Mouse (Mus musculus) MEL (cell line): Measurements from ENCODE around the gene Ergic1. TPM values are rescaled to one million over a fixed set of nuclear protein-coding genes. Genes with fewer than 3 reads are reported as not detected.

Experiments
- DNase-seq: peaks from one replicate; pipeline ENCODE4 v3.0.0; 2011; ENCODE audit warnings: low read depth, low spot score
- H3K27ac ChIP-seq: 2 replicates; pipeline ENCODE4 v1.5.1; 2012; ENCODE audit warnings: low read depth, mild to moderate bottlenecking, control low read depth, low read length, moderate library complexity; ENCODE audit not compliant: control insufficient read depth
- H3K27me3 ChIP-seq, 2 experiments: fragments of 150-350 bp in 1 of 2; sonication (generic) in 1 of 2; 2 replicates each; pipeline ENCODE4 v1.6.1; 2012; ENCODE audit warnings: low read length in 2 of 2, mild to moderate bottlenecking in 2 of 2, improper control_type of control experiment in 1 of 2, moderate library complexity in 1 of 2; ENCODE audit not compliant: insufficient read depth in 2 of 2, control insufficient read depth in 1 of 2
- H3K36me3 ChIP-seq, 2 experiments: 2 replicates each; pipeline ENCODE4 v1.6.1; 2012 to 2014; ENCODE audit warnings: low read length in 2 of 2, improper control_type of control experiment in 1 of 2, inconsistent platforms in 1 of 2, mild to moderate bottlenecking in 1 of 2; ENCODE audit not compliant: insufficient read depth in 2 of 2, control insufficient read depth in 1 of 2
- H3K4me1 ChIP-seq, 2 experiments: fragments of 150-350 bp in 1 of 2; sonication (generic) in 1 of 2; 2 replicates each; pipeline ENCODE4 v1.6.1; 2012; ENCODE audit warnings: low read length in 2 of 2, improper control_type of control experiment in 1 of 2, mild to moderate bottlenecking in 1 of 2; ENCODE audit not compliant: insufficient read depth in 2 of 2, control insufficient read depth in 1 of 2
- H3K4me3 ChIP-seq, 2 experiments: fragments of 150-350 bp in 1 of 2; sonication (generic) in 1 of 2; 2 replicates each; pipeline ENCODE4 v1.5.1; 2012; ENCODE audit warnings: low read depth in 2 of 2, low read length in 2 of 2, mild to moderate bottlenecking in 2 of 2, moderate library complexity in 2 of 2, control low read depth in 1 of 2, improper control_type of control experiment in 1 of 2; ENCODE audit not compliant: control insufficient read depth in 1 of 2, insufficient read depth in 1 of 2
- H3K79me2 ChIP-seq: 2 replicates; pipeline ENCODE4 v1.6.1; 2012; ENCODE audit warnings: mild to moderate bottlenecking, low read length, moderate library complexity; ENCODE audit not compliant: control insufficient read depth, poor library complexity, insufficient read depth
- H3K9ac ChIP-seq: 2 replicates; pipeline ENCODE4 v1.6.1; 2012; ENCODE audit warnings: low read depth, mild to moderate bottlenecking, control low read depth, low read length, moderate library complexity; ENCODE audit not compliant: control insufficient read depth, poor library complexity, severe bottlenecking
- H3K9me3 ChIP-seq: fragments of 150-350 bp; sonication (generic); replicated peaks from 2 replicates; pipeline ENCODE4 v1.6.1; 2012; ENCODE audit warnings: mild to moderate bottlenecking, low read length, improper control_type of control experiment, moderate library complexity; ENCODE audit not compliant: insufficient read depth
- CHD1 ChIP-seq: IDR thresholded peaks from 2 replicates; pipeline ENCODE4 v1.6.1; 2012; ENCODE audit warnings: low read depth, mild to moderate bottlenecking, inconsistent platforms, low read length, improper control_type of control experiment
- ELF1 ChIP-seq: IDR thresholded peaks from 2 replicates; pipeline ENCODE4 v1.6.1; 2014; ENCODE audit warnings: low read depth, mild to moderate bottlenecking, inconsistent platforms, low read length, improper control_type of control experiment, moderate library complexity
- EP300 ChIP-seq, 2 experiments: IDR thresholded peaks; 2 replicates each; pipeline ENCODE4 v1.6.1; 2011; ENCODE audit warnings: improper control_type of control experiment in 2 of 2, low read length in 2 of 2, low read depth in 1 of 2, mild to moderate bottlenecking in 1 of 2
- ETS1 ChIP-seq: IDR thresholded peaks from 2 replicates; pipeline ENCODE4 v1.6.1; 2012; ENCODE audit warnings: low read depth, mild to moderate bottlenecking, inconsistent platforms, low read length, improper control_type of control experiment, moderate library complexity
- GABPA ChIP-seq: IDR thresholded peaks from 2 replicates; pipeline ENCODE4 v1.6.1; 2012; ENCODE audit warnings: low read depth, mild to moderate bottlenecking, inconsistent platforms, low read length, improper control_type of control experiment, moderate library complexity
- JUND ChIP-seq: IDR thresholded peaks from 2 replicates; pipeline ENCODE4 v1.6.1; 2011; ENCODE audit warnings: low read depth, mild to moderate bottlenecking, improper control_type of control experiment, low read length
- MAFK ChIP-seq: IDR thresholded peaks from 2 replicates; pipeline ENCODE4 v1.6.1; 2011; ENCODE audit warnings: low read depth, mild to moderate bottlenecking, low read length, improper control_type of control experiment, borderline replicate concordance
- MAX ChIP-seq: IDR thresholded peaks from 2 replicates; pipeline ENCODE4 v1.6.1; 2011; ENCODE audit warnings: low read length, improper control_type of control experiment
- MYB ChIP-seq: IDR thresholded peaks from 2 replicates; pipeline ENCODE4 v1.6.1; 2011; ENCODE audit warnings: mild to moderate bottlenecking, low read depth, low read length, improper control_type of control experiment
- MYC ChIP-seq: IDR thresholded peaks from 2 replicates; pipeline ENCODE4 v1.6.1; 2011; ENCODE audit warnings: low read depth, mild to moderate bottlenecking, low read length, improper control_type of control experiment, moderate library complexity
- NELFE ChIP-seq: IDR thresholded peaks from 2 replicates; pipeline ENCODE4 v1.6.1; 2011; ENCODE audit warnings: low read depth, low read length, improper control_type of control experiment
- NRF1 ChIP-seq: IDR thresholded peaks from 2 replicates; pipeline ENCODE4 v1.6.1; 2014; ENCODE audit warnings: low read depth, mild to moderate bottlenecking, inconsistent platforms, low read length, improper control_type of control experiment, moderate library complexity; ENCODE audit not compliant: poor library complexity, insufficient read depth, severe bottlenecking
- POLR2AphosphoS2 ChIP-seq: IDR thresholded peaks from 2 replicates; pipeline ENCODE4 v1.6.1; 2011; ENCODE audit warnings: low read length, improper control_type of control experiment
- POLR2AphosphoS5 ChIP-seq: IDR thresholded peaks from 2 replicates; pipeline ENCODE4 v1.6.1; 2012; ENCODE audit warnings: low read depth, borderline replicate concordance, mild to moderate bottlenecking, inconsistent platforms, low read length, moderate library complexity, mixed read lengths
- RCOR1 ChIP-seq: IDR thresholded peaks from 2 replicates; pipeline ENCODE4 v1.6.1; 2012; ENCODE audit warnings: low read depth, mild to moderate bottlenecking, inconsistent platforms, low read length, improper control_type of control experiment
- SIN3A ChIP-seq: IDR thresholded peaks from 2 replicates; pipeline ENCODE4 v1.6.1; 2012; ENCODE audit warnings: low read length, improper control_type of control experiment, inconsistent platforms
- TAL1 ChIP-seq: IDR thresholded peaks from 2 replicates; pipeline ENCODE4 v1.6.1; 2012; ENCODE audit warnings: mild to moderate bottlenecking, inconsistent platforms, low read length, moderate library complexity, mixed read lengths
- TBP ChIP-seq: IDR thresholded peaks from 2 replicates; pipeline ENCODE4 v1.8.0; 2011; ENCODE audit warnings: low read depth, low read length, improper control_type of control experiment
- ZKSCAN1 ChIP-seq: IDR thresholded peaks from 2 replicates; pipeline ENCODE4 v1.6.1; 2012; ENCODE audit warnings: low read depth, mild to moderate bottlenecking, inconsistent platforms, low read length, improper control_type of control experiment, moderate library complexity
- polyA plus RNA-seq, 2 experiments: library from polyadenylated mRNA; stranded (reverse) in 1 of 2; unstranded in 1 of 2; fragments of >175 nt in 1 of 2; fragments of >200 nt in 1 of 2; gene quantifications; 2 replicates each; pipeline versions ENCODE4 v1.2.1 to v1.2.4; 2012; ENCODE audit warnings: low replicate concordance in 2 of 2, low read depth in 1 of 2; ENCODE audit not compliant: insufficient read length in 2 of 2, insufficient read depth in 1 of 2, missing spikeins in 1 of 2
- total RNA-seq: library from RNA; depleted of rRNA; stranded (reverse); fragments of 300-350 nt; gene quantifications from 2 replicates; pipeline ENCODE4 v1.2.3, GENCODE M21; 2012

Gene Ergic1
- total and polyA plus RNA-seq, 3 experiments = 78.5 to 730 (median 95.6) TPM

- DNase-seq = no peak
- Histone ChIP-seq H3K27ac (no peak overlapping the region), H3K4me1 (no peaks in the 10 kb centered on the region), H3K9me3 (no peaks in the 10 kb centered on the region), H3K79me2 (no peaks in the 10 kb centered on the region), H3K36me3 (peaks cover 0 to 2% of the 10 kb centered on the region in 2 experiments; a peak in 3 of 4 replicates), H3K9ac (no peak overlapping the region), H3K27me3 (no peaks in the 10 kb centered on the region), H3K4me3 (no peak overlapping the region)
- TF ChIP-seq ZKSCAN1 (no peak), MYB (no peak), TAL1 (no peak), MAFK (no peak), JUND (no peak), POLR2AphosphoS5 (no peak)
These were observed 74.7 kb downstream of the Ergic1 start for GRCm38 (mm10) chr17:26635951-26636350.

GRCm38 (mm10) chr17:26637851-26638250, 76.6 kb downstream of the Ergic1 start:
- H3K9me3 ChIP-seq = no peaks in the 10 kb centered on the region
- no peak for DNase-seq
- no peaks in the 10 kb centered on the region for H3K79me2 ChIP-seq
- H3K4me1 ChIP-seq = no peaks in the 10 kb centered on the region
- H3K36me3 ChIP-seq = peaks cover 0 to 5% of the 10 kb centered on the region in 2 experiments; a peak in 3 of 4 replicates
- H3K27ac ChIP-seq = no peak overlapping the region
- no peak overlapping the region for H3K9ac ChIP-seq
- no peak overlapping the region for H3K4me3 ChIP-seq
- no peaks in the 10 kb centered on the region for H3K27me3 ChIP-seq
- TF ChIP-seq NELFE (no peak), MYC (no peak), NRF1 (no peak), CHD1 (no peak), GABPA (no peak), ZKSCAN1 (no peak), POLR2AphosphoS2 (no peak), EP300 (IDR thresholded peaks at IDR 0.05; ENCODE audit: low read depth in 1 of 2, low read length in 2 of 2) (no peak), ETS1 (no peak), TBP (no peak), RCOR1 (no peak), SIN3A (no peak), ELF1 (no peak), MAX (no peak)
